Mouse (Mus musculus): Measurements from ENCODE around the gene Nhsl1.
"Not testable (repeated sequence)": the region's sequence is repeated elsewhere in the genome, so short reads cannot be mapped to it uniquely, and the experiment has no call there.

The Nhsl1 gene

GRCm38 (mm10) chr10:18404679-18405078, 85.9 kb downstream of the Nhsl1 start:
- no peak for DNase-seq

- peak; percentile 56 for DNase-seq
These were observed 88.5 kb downstream of the Nhsl1 start for GRCm38 (mm10) chr10:18407062-18407830.

DNA sequence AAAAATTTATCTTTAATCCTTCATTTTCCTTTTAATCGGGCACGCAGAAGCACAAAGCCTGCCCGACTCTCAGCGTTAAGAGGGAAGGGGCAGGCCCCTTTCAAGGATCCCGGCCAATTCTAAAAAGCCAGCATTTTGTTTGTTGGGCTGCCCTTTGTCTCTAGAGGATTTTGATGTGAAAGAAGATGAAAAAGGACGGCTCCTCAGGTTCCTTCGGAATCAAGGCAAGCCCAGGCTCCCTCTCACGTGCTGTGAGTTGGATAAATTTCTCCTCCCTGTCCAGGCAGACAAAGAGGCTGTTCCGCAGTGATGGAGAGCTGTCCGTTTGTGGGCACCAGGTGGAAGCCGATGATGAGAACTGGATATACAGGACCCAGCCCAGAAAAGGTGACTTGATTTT, 89.3 kb downstream of the Nhsl1 start:
- DNase-seq, result no peak

DNA sequence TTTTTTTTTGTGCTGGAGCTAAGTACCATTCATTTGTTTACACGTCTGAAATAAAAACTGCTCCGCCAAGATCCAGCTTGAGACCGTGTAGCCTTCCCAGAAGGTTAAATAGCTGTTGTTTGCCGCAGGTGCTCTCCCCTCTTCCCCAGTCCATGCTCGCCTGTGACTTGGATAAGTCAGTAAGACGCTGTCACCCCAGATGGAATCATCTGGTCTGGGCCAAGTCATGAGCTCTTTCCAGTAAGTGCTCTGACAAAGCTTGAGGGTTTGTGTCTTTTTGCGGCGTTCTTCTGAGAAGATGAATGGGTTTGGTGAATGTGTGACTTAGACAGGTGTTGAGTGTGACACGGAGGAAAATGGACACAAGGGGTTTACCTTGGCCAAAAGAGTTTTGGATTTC, 89.8 kb downstream of the Nhsl1 start:
- DNase-seq, result no peak

GRCm38 (mm10) chr10:18409068-18409467, 90.3 kb downstream of the Nhsl1 start:
- DNase-seq, result no peak

GRCm38 (mm10) chr10:18411266-18411665, 92.5 kb downstream of the Nhsl1 start:
- DNase-seq, result no peak

DNA sequence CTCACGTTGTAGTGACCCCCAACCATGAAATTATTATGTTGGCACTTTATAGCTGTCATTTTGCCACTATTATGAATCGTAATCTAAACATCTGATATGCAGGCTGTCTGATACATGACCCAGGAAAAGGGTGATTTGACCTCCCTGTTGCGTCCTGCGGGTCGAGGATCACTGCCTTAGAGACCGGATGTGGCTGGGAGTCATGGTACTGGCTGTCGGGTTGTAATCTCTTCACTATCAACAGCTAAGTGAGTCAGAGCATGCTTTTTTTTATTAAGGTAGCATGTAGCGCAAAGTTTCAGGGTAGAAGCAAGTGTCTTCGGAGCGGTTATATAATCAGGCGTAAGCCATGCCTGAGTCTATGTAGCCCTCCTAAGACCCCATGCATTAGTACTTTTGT, 97.2 kb downstream of the Nhsl1 start:
- no peak for DNase-seq

GRCm38 (mm10) chr10:18418160-18418559, 99.4 kb downstream of the Nhsl1 start:
- no peak for DNase-seq

DNA sequence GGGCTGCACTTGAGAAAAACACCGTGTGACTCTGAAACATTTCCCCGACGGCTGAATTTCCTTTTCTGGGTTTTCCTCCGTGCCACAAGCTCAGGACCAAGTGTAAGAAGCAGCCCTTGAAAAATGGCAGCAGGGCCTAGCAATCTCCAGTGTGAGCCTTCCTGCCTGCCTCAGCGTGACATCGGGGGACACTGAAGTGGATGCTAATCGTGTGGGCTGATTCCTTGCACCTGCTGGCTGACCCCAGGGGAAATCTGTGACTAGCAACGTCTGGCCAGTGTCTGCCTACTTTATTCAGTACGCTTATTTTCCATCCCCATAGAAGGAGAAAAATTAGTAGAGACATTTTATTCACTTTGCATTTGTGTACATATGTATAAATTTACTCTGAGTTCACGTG, 100.7 kb downstream of the Nhsl1 start:
- no peak for DNase-seq

GRCm38 (mm10) chr10:18420259-18421000, 101.6 kb downstream of the Nhsl1 start:
- DNase-seq, result no peak

DNA sequence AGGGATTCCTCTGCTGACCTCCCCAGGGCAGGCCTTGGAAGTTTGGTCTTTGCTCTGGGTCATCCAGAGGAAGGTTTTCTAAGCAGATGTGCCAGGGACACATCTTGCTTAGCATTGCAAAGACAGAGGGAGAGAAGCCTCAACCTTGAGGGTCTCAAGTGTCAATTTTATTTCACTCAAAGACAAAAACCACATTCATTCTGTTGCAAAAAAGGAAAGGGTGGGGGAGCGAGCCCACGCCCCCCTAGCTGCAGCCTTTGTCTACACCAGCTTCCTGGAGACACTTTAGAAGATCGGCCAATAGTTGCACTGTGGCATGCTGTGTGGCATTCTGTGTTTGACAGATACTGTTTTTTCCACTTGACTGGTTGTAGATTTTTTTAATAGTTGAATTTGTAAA, 104.2 kb downstream of the Nhsl1 start:
- DNase-seq, result no peak

DNA sequence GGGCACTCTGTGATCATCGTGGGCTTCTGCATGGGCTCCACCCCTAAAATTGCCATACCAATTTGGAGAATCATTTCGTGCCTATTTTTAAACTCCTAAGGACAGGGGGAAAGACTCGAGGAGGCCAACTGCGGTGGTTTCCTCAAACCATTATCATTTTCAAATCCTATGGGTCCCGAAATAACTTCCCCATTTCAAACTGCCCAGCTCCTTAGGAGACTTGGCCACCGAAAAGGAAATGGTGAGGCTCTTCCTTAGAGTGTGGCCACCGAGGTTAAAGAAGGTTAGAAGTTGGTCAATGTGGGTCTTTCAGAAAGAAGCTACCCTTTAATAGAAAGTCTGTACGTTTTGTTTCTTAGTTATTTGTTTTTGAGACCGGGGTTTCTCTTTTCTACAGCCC, 104.8 kb downstream of the Nhsl1 start:
- no peak for DNase-seq

DNA sequence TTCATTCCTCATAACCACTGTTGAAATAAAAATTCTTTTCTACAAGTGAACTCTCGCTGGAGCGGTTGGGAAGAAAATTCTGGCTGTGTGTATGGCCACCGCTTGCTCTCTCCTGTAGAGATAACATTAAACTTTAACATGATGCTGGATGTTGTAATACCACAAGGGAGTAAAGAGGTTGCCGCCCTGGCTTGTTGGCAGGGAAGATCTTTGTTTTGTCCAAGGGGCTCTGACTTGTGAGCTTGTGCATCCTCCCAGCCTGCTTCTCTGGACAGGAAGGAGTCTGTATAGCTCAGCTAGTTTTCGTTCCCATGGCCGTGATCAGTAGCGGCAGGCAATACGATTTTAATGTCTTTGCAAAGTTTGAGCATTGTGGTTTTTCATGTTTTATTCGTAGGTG, 109.1 kb downstream of the Nhsl1 start:
- no peak for DNase-seq

- no peak for DNase-seq
These were observed 110.7 kb downstream of the Nhsl1 start for GRCm38 (mm10) chr10:18429533-18429932.

DNA sequence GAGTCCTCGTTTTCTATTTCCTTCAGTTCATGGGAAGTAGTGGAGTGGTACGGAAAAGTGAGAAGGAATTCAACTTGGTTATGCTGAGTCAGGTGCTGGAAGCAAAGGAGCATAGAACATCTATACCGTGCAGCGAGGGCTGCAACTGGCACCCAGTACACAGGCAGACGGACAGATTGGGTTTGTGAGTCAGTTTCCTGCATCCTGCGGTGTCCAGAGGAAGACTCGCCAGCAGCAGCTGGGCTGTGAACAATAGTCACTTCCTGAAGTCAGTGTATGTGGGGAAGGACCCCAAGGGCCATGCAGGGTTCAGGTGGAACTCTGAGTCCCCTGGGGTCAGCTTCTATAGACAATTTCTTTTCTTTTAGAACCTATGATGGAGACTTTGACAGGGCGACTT, 111.4 kb downstream of the Nhsl1 start:
- DNase-seq, result no peak

- peak; percentile 43 for DNase-seq
These were observed 112.2 kb downstream of the Nhsl1 start for GRCm38 (mm10) chr10:18430973-18431372.

GRCm38 (mm10) chr10:18431546-18431945, 112.8 kb downstream of the Nhsl1 start:
- no peak for DNase-seq

DNA sequence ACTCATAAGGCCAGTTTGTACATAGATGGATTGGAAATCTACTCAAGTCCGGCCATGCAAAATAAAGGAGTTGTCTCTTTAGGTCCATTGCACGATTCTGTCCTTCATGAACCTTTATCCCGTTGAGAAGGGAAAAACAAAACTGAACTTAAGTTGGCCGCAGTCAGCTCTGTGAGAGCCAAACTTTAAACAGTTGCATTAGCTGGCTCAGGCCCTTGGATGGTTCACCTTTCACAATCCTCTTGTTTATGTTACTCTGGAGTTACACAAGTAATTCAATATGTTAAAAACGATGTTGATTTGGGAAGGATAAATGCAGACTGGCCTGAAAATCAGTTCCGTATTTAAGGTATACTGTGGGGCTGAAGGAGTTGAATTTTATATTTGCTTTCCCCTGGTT, 116.7 kb downstream of the Nhsl1 start:
- no peak for DNase-seq

GRCm38 (mm10) chr10:18435938-18436337, 117.2 kb downstream of the Nhsl1 start:
- no peak for DNase-seq

- no peak for DNase-seq
These were observed 118.8 kb downstream of the Nhsl1 start for GRCm38 (mm10) chr10:18437584-18437983.

DNA sequence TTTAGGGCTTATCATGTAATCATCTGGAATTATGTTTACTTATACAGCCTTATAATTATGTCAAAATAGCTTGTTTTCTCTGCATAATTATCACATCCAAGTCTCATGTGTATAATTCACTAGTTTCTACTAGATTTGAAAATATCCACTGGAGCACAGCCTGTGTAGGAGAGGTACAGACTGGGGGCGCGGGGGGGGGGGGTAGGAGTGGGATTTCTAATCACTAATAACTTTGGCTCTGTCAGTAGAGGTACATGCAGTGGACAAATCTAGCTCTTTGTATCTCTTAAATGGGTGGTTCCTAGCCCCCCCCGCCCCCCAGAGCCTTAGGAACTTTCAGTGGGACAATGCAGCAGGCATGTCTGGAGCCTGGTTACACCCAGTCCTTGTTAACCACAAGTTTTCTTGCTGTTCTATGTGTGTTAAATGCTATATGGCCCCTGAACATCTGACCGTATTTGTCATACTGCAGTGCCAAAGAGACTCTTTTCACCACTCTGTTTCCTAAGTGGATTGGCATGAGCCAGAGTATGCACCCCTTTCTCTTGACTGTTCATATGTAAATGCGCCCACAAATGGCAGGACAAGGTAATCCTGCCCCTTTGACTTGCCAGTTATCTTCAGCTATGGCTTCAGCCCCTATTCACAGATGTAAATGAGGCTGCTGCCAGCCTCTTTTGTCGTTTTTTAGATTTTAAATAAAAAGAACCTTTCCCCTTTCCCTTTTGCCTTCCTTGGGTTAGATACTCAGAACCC, 127.0 kb downstream of the Nhsl1 start:
- no peak for DNase-seq

DNA sequence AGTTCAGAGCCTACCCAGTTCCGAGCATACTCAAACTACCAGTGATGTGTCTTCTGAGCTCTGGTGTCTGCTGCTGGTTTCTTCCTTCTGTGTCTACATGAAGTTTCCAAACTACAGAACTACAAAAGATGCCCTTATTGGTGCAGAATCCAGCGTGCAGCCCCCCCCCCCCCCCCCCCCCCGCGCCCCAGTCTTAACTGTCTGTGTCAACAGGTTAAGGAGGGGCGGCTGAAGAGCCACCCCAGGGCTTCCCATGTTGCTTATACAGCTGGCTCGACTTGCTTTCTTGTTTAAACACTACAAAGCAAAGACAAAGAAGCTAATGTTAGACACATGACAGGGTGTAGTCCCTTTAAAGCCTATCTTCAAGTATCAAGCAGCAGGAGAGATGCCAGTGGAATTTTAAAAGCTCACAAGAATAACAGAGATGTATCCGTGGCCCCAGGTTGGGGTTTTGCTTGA, 127.6 kb downstream of the Nhsl1 start:
- no peak for DNase-seq

- no peak for DNase-seq
These were observed 128.5 kb downstream of the Nhsl1 start for GRCm38 (mm10) chr10:18447299-18447698.

GRCm38 (mm10) chr10:18448896-18449295, 130.1 kb downstream of the Nhsl1 start:
- not testable (repeated sequence) for DNase-seq

All from cerebellum, adult 11-12 months (tissue).